Mouse (Mus musculus): ENCODE results near the gene Rorc. TPM values are rescaled to one million over a fixed set of nuclear protein-coding genes. Genes with fewer than 3 reads are reported as not detected.

Gene Rorc
- total and polyA plus RNA-seq, 3 experiments: 0.47 to 1.2 (median 1.2) TPM

DNA sequence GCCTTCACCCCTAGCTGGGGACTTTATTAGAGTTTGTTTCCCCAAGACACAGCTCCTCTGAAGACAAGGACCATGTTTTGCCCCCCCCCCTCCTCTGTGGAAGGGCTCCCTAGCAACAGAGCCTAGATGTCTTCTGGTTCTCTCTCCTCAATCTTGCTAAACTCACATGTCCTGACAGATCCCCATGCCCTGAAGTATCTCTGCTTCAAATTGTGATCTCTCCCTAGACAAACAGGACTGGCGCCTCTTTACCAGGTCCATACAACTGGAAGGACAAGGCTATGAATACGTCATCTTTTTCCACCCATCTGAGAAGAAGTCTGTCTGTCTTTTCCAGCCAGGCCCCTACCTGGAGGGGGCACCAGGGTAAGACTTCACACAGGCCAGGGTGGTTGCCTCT, 28.4 kb upstream of the Rorc start:
- H3K4me2 ChIP-seq (ENCODE audit: insufficient read depth, low read depth, poor library complexity, severe bottlenecking): no peak overlapping the region
- dilution Hi-C loops (cut with MboI; ENCODE audit: extremely low pct_ligation_motif_present, extremely low pct_unique_long_range_greater_than_20kb, low sequenced_read_pairs) (no loop called here), in situ Hi-C loops (cut with MboI; ENCODE audit: low pct_ligation_motif_present, low pct_unique_long_range_greater_than_20kb, low sequenced_read_pairs) (no loop called here)
- no peaks in the 10 kb centered on the region for H3K79me2 ChIP-seq (replicated peaks; ENCODE audit: control insufficient read depth, extremely low read depth, insufficient read depth, poor library complexity, severe bottlenecking)
- no peak for DNase-seq (ENCODE audit: extremely low read depth)
- no peak overlapping the region for H3K4me3 ChIP-seq (replicated peaks in 1 of 3; ENCODE audit: low read depth in 2 of 3, low read length in 2 of 3, poor library complexity in 1 of 3)
- no peaks in the 10 kb centered on the region for H3K36me3 ChIP-seq (replicated peaks in 1 of 2; ENCODE audit: control insufficient read depth in 1 of 2, insufficient read depth in 1 of 2, low read length in 1 of 2)
- TF ChIP-seq POLR2A (IDR thresholded peaks at IDR 0.05; ENCODE audit: low read depth, low read length): no peak
- TF ChIP-seq POLR2AphosphoS2 (IDR thresholded peaks at IDR 0.05; ENCODE audit: low read depth, low read length): no peak
- H3K27me3 ChIP-seq (replicated peaks): peaks cover 4% of the 10 kb centered on the region
- no peak overlapping the region for H3K9ac ChIP-seq (ENCODE audit: insufficient read depth, low read depth)
- no peak overlapping the region for H3K27ac ChIP-seq (ENCODE audit: insufficient read depth, low read depth)
- H3K4me1 ChIP-seq (ENCODE audit: control insufficient read depth in 1 of 2, insufficient read depth in 2 of 2): no peaks in the 10 kb centered on the region
- H3K9me3 ChIP-seq (replicated peaks; ENCODE audit: low read length): no peaks in the 10 kb centered on the region

DNA sequence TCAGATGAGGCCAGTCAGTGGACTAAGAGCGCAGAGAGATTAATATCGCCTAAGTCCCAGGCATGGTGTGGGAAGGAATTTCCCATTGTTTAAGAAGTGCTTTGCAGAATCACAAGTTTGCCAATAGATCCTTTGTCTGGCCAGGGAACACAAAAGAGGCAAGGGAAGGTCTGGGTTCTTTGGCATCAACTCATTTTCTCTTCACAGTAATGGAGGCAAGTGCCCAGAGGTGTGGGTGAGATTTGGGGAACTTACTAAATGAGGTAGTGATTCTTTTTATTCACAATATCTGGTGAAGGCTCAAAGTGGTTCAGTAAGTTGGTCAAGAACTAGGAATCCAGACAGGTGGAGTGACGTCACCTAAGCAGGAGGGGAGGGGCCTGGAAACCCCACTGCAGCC, 27.7 kb upstream of the Rorc start:
- H3K79me2 ChIP-seq (replicated peaks; ENCODE audit: control insufficient read depth, extremely low read depth, insufficient read depth, poor library complexity, severe bottlenecking): no peaks in the 10 kb centered on the region
- no peak overlapping the region for H3K9ac ChIP-seq (ENCODE audit: insufficient read depth, low read depth)
- no peaks in the 10 kb centered on the region for H3K36me3 ChIP-seq (replicated peaks in 1 of 2; ENCODE audit: control insufficient read depth in 1 of 2, insufficient read depth in 1 of 2, low read length in 1 of 2)
- H3K27me3 ChIP-seq (replicated peaks): peaks cover 6% of the 10 kb centered on the region
- DNase-seq (ENCODE audit: extremely low read depth): no peak
- H3K9me3 ChIP-seq (replicated peaks; ENCODE audit: low read length): no peaks in the 10 kb centered on the region
- in situ Hi-C loops (cut with MboI; ENCODE audit: low pct_ligation_motif_present, low pct_unique_long_range_greater_than_20kb, low sequenced_read_pairs) (no loop called here), dilution Hi-C loops (cut with MboI; ENCODE audit: extremely low pct_ligation_motif_present, extremely low pct_unique_long_range_greater_than_20kb, low sequenced_read_pairs) (no loop called here)
- no peak for TF ChIP-seq BHLHE40 (IDR thresholded peaks at IDR 0.05; ENCODE audit: low read depth, low read length)
- TF ChIP-seq RAD21 (IDR thresholded peaks at IDR 0.05; ENCODE audit: low read depth, low read length): no peak
- TF ChIP-seq NRF1 (IDR thresholded peaks at IDR 0.05; ENCODE audit: low read depth, low read length): no peak
- TF ChIP-seq RCOR1 (conservative IDR thresholded peaks at IDR 0.05; ENCODE audit: low read depth, low read length): no peak
- TF ChIP-seq CTCF (conservative IDR thresholded peaks at IDR 0.05 in 1 of 2, IDR thresholded peaks at IDR 0.05 in 1 of 2; ENCODE audit: low read depth in 2 of 2, low read length in 2 of 2): no peak
- no peak for TF ChIP-seq KAT2A (IDR thresholded peaks at IDR 0.05; ENCODE audit: insufficient replicate concordance, low read length)
- no peak for TF ChIP-seq POLR2A (IDR thresholded peaks at IDR 0.05; ENCODE audit: low read depth, low read length)
- no peak for TF ChIP-seq ZNF384 (IDR thresholded peaks at IDR 0.05; ENCODE audit: low read depth, low read length)
- no peak for TF ChIP-seq JUND (conservative IDR thresholded peaks at IDR 0.05; ENCODE audit: low read depth, low read length)
- H3K4me1 ChIP-seq (ENCODE audit: control insufficient read depth in 1 of 2, insufficient read depth in 2 of 2): no peaks in the 10 kb centered on the region
- H3K27ac ChIP-seq (ENCODE audit: insufficient read depth, low read depth): no peak overlapping the region
- H3K4me2 ChIP-seq (ENCODE audit: insufficient read depth, low read depth, poor library complexity, severe bottlenecking): no peak overlapping the region
- no peak overlapping the region for H3K4me3 ChIP-seq (replicated peaks in 1 of 3; ENCODE audit: low read depth in 2 of 3, low read length in 2 of 3, poor library complexity in 1 of 3)

DNA sequence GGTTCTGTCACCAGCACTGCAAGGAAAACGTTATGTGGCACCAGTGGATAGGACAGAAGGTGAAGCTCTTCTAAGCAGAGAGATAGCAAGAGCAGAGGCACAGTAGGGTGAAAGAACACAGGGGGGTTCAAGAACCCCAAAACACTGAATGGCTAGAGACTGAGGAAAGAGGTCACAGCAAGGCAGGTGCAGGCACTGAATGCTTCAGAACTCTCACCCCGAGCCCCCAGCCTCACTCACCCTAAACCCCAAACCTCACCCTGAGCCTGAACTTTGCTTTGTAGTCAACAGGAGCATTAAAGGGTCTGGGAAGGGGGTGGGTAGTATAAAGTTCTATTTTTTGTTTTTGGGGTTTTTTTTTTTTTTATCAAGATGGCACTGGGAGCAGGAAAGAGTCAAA, 24.4 kb upstream of the Rorc start:
- Histone ChIP-seq H3K36me3 (replicated peaks in 1 of 2; ENCODE audit: control insufficient read depth in 1 of 2, insufficient read depth in 1 of 2, low read length in 1 of 2) (no peaks in the 10 kb centered on the region), H3K9me3 (replicated peaks; ENCODE audit: low read length) (peaks cover 8% of the 10 kb centered on the region), H3K79me2 (replicated peaks; ENCODE audit: control insufficient read depth, extremely low read depth, insufficient read depth, poor library complexity, severe bottlenecking) (no peaks in the 10 kb centered on the region), H3K27ac (ENCODE audit: insufficient read depth, low read depth) (no peak overlapping the region), H3K4me1 (ENCODE audit: control insufficient read depth in 1 of 2, insufficient read depth in 2 of 2) (no peaks in the 10 kb centered on the region), H3K4me3 (replicated peaks in 1 of 3; ENCODE audit: low read depth in 2 of 3, low read length in 2 of 3, poor library complexity in 1 of 3) (no peak overlapping the region), H3K4me2 (ENCODE audit: insufficient read depth, low read depth, poor library complexity, severe bottlenecking) (no peak overlapping the region), H3K9ac (ENCODE audit: insufficient read depth, low read depth) (no peak overlapping the region), H3K27me3 (replicated peaks) (peaks cover 2% of the 10 kb centered on the region)
- in situ Hi-C loops (cut with MboI; ENCODE audit: low pct_ligation_motif_present, low pct_unique_long_range_greater_than_20kb, low sequenced_read_pairs): no loop called here
- no peak for TF ChIP-seq ZC3H11A (IDR thresholded peaks at IDR 0.05; ENCODE audit: low read depth, low read length)
- TF ChIP-seq ELF1 (IDR thresholded peaks at IDR 0.05; ENCODE audit: low read depth, low read length): no peak
- TF ChIP-seq SMC3 (IDR thresholded peaks at IDR 0.05; ENCODE audit: low read depth, low read length): no peak
- TF ChIP-seq NRF1 (IDR thresholded peaks at IDR 0.05; ENCODE audit: low read depth, low read length): no peak
- TF ChIP-seq ZKSCAN1 (IDR thresholded peaks at IDR 0.05; ENCODE audit: borderline replicate concordance, low read depth, low read length): no peak
- TF ChIP-seq CHD1 (IDR thresholded peaks at IDR 0.05; ENCODE audit: low read depth, low read length): no peak
- no peak for TF ChIP-seq JUND (conservative IDR thresholded peaks at IDR 0.05; ENCODE audit: low read depth, low read length)
- no peak for TF ChIP-seq TCF12 (IDR thresholded peaks at IDR 0.05; ENCODE audit: low read depth, low read length)
- TF ChIP-seq MAX (IDR thresholded peaks at IDR 0.05; ENCODE audit: low read length): no peak
- DNase-seq (ENCODE audit: extremely low read depth): no peak
- dilution Hi-C loops (cut with MboI; ENCODE audit: extremely low pct_ligation_motif_present, extremely low pct_unique_long_range_greater_than_20kb, low sequenced_read_pairs): no loop called here
